Mouse (Mus musculus): ENCODE results near the gene Zmiz2. TPM values are rescaled to one million over a fixed set of nuclear protein-coding genes. Genes with fewer than 3 reads are reported as not detected.
"Not testable (repeated sequence)": the region's sequence is repeated elsewhere in the genome, so short reads cannot be mapped to it uniquely, and the experiment has no call there.

The Zmiz2 gene
- polyA plus RNA-seq, 1 experiment from 2014 or later = 3.4 TPM

GRCm38 (mm10) chr11:6416405-6417034 is 27.6 kb downstream of the Zmiz2 start:
- 2% methylated on average over 30 of the region's 30 CpGs for WGBS (ENCODE audit: insufficient replicate concordance)
- H3K4me1 ChIP-seq (ENCODE audit: insufficient read depth) = peaks cover 24% of the 10 kb centered on the region
- peak overlapping the region; percentile 94 for H3K9ac ChIP-seq (replicated peaks)
- ATAC-seq = peak; percentile 62
- peak overlapping the region; percentile 99 for H3K27ac ChIP-seq (ENCODE audit: low read depth)
- H3K4me2 ChIP-seq (ENCODE audit: low read depth, low read length) = peak overlapping the region; percentile 97
- H3K9me3 ChIP-seq (ENCODE audit: low read length) = peaks cover 4% of the 10 kb centered on the region
- peak overlapping the region; percentile 92 for H3K4me3 ChIP-seq (ENCODE audit: low read depth, low read length)
- peaks cover 33% of the 10 kb centered on the region for H3K36me3 ChIP-seq (replicated peaks; ENCODE audit: insufficient read depth, low read length)
- DNase-seq = peak; percentile 86
- no peaks in the 10 kb centered on the region for H3K27me3 ChIP-seq (ENCODE audit: insufficient read depth, low read length)
- TF ChIP-seq CTCF (IDR thresholded peaks at IDR 0.05; ENCODE audit: low read depth) (no peak), EP300 (IDR thresholded peaks at IDR 0.05; ENCODE audit: low read depth) (no peak)

- ATAC-seq (no peak), DNase-seq (no peak)
- Histone ChIP-seq H3K4me1 (ENCODE audit: insufficient read depth) (peaks cover 23% of the 10 kb centered on the region), H3K4me3 (ENCODE audit: low read depth, low read length) (peak overlapping the region; percentile 92), H3K27ac (ENCODE audit: low read depth) (peak overlapping the region; percentile 99), H3K27me3 (ENCODE audit: insufficient read depth, low read length) (no peaks in the 10 kb centered on the region), H3K9ac (replicated peaks) (peak overlapping the region; percentile 94), H3K36me3 (replicated peaks; ENCODE audit: insufficient read depth, low read length) (peaks cover 35% of the 10 kb centered on the region), H3K9me3 (ENCODE audit: low read length) (peaks cover 4% of the 10 kb centered on the region), H3K4me2 (ENCODE audit: low read depth, low read length) (peak overlapping the region; percentile 97)
- 29% methylated on average over 2 of the region's 2 CpGs for WGBS (ENCODE audit: insufficient replicate concordance)
- TF ChIP-seq CTCF (IDR thresholded peaks at IDR 0.05; ENCODE audit: low read depth) = no peak
- no peak for TF ChIP-seq EP300 (IDR thresholded peaks at IDR 0.05; ENCODE audit: low read depth)
Observed at GRCm38 (mm10) chr11:6417069-6417468, 28.2 kb downstream of the Zmiz2 start.

GRCm38 (mm10) chr11:6417490-6417889 is 28.6 kb downstream of the Zmiz2 start:
- no peaks in the 10 kb centered on the region for H3K27me3 ChIP-seq (ENCODE audit: insufficient read depth, low read length)
- H3K36me3 ChIP-seq (replicated peaks; ENCODE audit: insufficient read depth, low read length) = peaks cover 37% of the 10 kb centered on the region
- H3K27ac ChIP-seq (ENCODE audit: low read depth) = peak overlapping the region; percentile 99; the same call in 1 of the 2 replicates
- H3K4me1 ChIP-seq (ENCODE audit: insufficient read depth) = peaks cover 23% of the 10 kb centered on the region
- H3K4me2 ChIP-seq (ENCODE audit: low read depth, low read length) = peak overlapping the region; percentile 97
- H3K9ac ChIP-seq (replicated peaks) = peak overlapping the region; percentile 94
- TF ChIP-seq CTCF (IDR thresholded peaks at IDR 0.05; ENCODE audit: low read depth) (no peak), EP300 (IDR thresholded peaks at IDR 0.05; ENCODE audit: low read depth) (no peak)
- H3K9me3 ChIP-seq (ENCODE audit: low read length) = peaks cover 4% of the 10 kb centered on the region
- ATAC-seq (no peak), DNase-seq (no peak)
- H3K4me3 ChIP-seq (ENCODE audit: low read depth, low read length) = peak overlapping the region; percentile 92

- Histone ChIP-seq H3K9ac (replicated peaks) (no peak overlapping the region), H3K9me3 (ENCODE audit: low read length) (no peaks in the 10 kb centered on the region), H3K27ac (ENCODE audit: low read depth) (no peak overlapping the region), H3K4me2 (ENCODE audit: low read depth, low read length) (no peak overlapping the region), H3K4me1 (ENCODE audit: insufficient read depth) (peaks cover 23% of the 10 kb centered on the region), H3K4me3 (ENCODE audit: low read depth, low read length) (no peak overlapping the region), H3K27me3 (ENCODE audit: insufficient read depth, low read length) (no peaks in the 10 kb centered on the region), H3K36me3 (replicated peaks; ENCODE audit: insufficient read depth, low read length) (peaks cover 46% of the 10 kb centered on the region)
- DNase-seq = no peak
- TF ChIP-seq CTCF (IDR thresholded peaks at IDR 0.05; ENCODE audit: low read depth) = no peak
- 78% methylated on average over 5 of the region's 5 CpGs for WGBS (ENCODE audit: insufficient replicate concordance)
- no peak for ATAC-seq
Observed at GRCm38 (mm10) chr11:6418751-6419150, 29.9 kb downstream of the Zmiz2 start.

GRCm38 (mm10) chr11:6419156-6419555 is 30.3 kb downstream of the Zmiz2 start:
- H3K36me3 ChIP-seq (replicated peaks; ENCODE audit: insufficient read depth, low read length) = peaks cover 49% of the 10 kb centered on the region
- WGBS (ENCODE audit: insufficient replicate concordance) = 65% methylated on average over 4 of the region's 4 CpGs
- H3K27ac ChIP-seq (ENCODE audit: low read depth) = not testable (repeated sequence)

GRCm38 (mm10) chr11:6420283-6420703 is 31.4 kb downstream of the Zmiz2 start:
- Histone ChIP-seq H3K4me2 (ENCODE audit: low read depth, low read length) (no peak overlapping the region), H3K27ac (ENCODE audit: low read depth) (peak overlapping the region; percentile 49; the same call in 1 of the 2 replicates), H3K4me3 (ENCODE audit: low read depth, low read length) (no peak overlapping the region), H3K36me3 (replicated peaks; ENCODE audit: insufficient read depth, low read length) (peaks cover 56% of the 10 kb centered on the region), H3K9ac (replicated peaks) (no peak overlapping the region), H3K27me3 (ENCODE audit: insufficient read depth, low read length) (no peaks in the 10 kb centered on the region), H3K4me1 (ENCODE audit: insufficient read depth) (peaks cover 13% of the 10 kb centered on the region), H3K9me3 (ENCODE audit: low read length) (no peaks in the 10 kb centered on the region)
- TF ChIP-seq CTCF (IDR thresholded peaks at IDR 0.05; ENCODE audit: low read depth) = no peak
- TF ChIP-seq EP300 (IDR thresholded peaks at IDR 0.05; ENCODE audit: low read depth) = no peak
- DNase-seq (no peak), ATAC-seq (no peak)
- 31% methylated on average over 1 of the region's 1 CpGs for WGBS (ENCODE audit: insufficient replicate concordance)

More at GRCm38 (mm10) chr11:6419156-6419555, 30.3 kb downstream of the Zmiz2 start:
- not testable (repeated sequence) for H3K4me2 ChIP-seq (ENCODE audit: low read depth, low read length); H3K4me3 ChIP-seq (ENCODE audit: low read depth, low read length); DNase-seq; H3K27me3 ChIP-seq (ENCODE audit: insufficient read depth, low read length); H3K9me3 ChIP-seq (ENCODE audit: low read length); H3K9ac ChIP-seq (replicated peaks); ATAC-seq
- H3K4me1 ChIP-seq (ENCODE audit: insufficient read depth) = peaks cover 23% of the 10 kb centered on the region
